Mouse (Mus musculus) stomach, postnatal 0 days (tissue): ENCODE results near the gene Zfp697.
A peak's percentile ranks its signal among the peaks of the same experiment; 100 is the strongest.

Experiments used
- CTCF ChIP-seq: IDR thresholded peaks from 2 replicates; pipeline ENCODE4 v1.5.1; 2016; ENCODE audit warnings: antibody characterized with exemption, low read depth, mild to moderate bottlenecking, moderate library complexity
- EP300 ChIP-seq: optimal IDR thresholded peaks from 2 replicates; pipeline ENCODE3; 2016; ENCODE audit warnings: antibody characterized with exemption

DNA sequence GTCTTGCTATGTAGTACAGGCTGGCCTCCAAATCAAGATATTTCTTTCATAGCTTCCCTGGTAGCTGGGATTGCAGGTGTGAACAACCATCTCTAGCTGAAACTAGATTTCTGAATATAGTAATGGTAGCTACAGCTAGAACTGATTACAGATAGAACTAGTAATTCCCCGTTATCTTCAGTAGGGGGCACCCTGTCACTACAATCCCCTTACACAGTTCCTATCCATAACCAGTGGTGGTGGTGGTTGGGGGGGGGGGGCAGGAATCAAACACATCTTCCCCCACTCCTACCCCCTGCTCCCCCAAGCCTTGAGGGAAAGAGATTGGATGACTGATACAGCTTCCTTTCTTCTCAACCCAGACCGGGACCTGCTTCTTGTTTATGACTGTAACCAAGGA lies 19.5 kb upstream of the Zfp697 start:
- no peak for TF ChIP-seq EP300
- peak; percentile 69 for TF ChIP-seq CTCF
